Mouse (Mus musculus): ENCODE results near the gene Ttc26. TPM values are rescaled to one million over a fixed set of nuclear protein-coding genes. Genes with fewer than 3 reads are reported as not detected.
A peak's percentile ranks its signal among the peaks of the same experiment; 100 is the strongest.

Gene Ttc26
- polyA plus RNA-seq (2015; fragmentation: Nextera tagmentation; extraction: Ambion mirVana): 0.22 and 0.42 TPM in 2 replicates

GRCm38 (mm10) chr6:38381129-38381771 is at the start of gene Ttc26:
Gene Ttc26 (plus strand): TSS chr6:38381469.
- H3K4me3 ChIP-seq (ENCODE audit: low read depth, low read length): peak within 1 kb of the TSS; percentile 68
- no peaks in the 10 kb centered on the region for H3K27me3 ChIP-seq (ENCODE audit: control insufficient read depth, insufficient read depth, low read depth, low read length)
- H3K9me3 ChIP-seq (replicated peaks; ENCODE audit: control insufficient read depth, low read length): no peaks in the 10 kb centered on the region
- peak within 1 kb of the TSS; percentile 66 for H3K27ac ChIP-seq (ENCODE audit: low read length)
- WGBS (ENCODE audit: insufficient replicate concordance): under 1% methylated on average over 26 of the region's 26 CpGs
- ATAC-seq (ENCODE audit: low read depth): peak; percentile 91
- peak within 1 kb of the TSS; percentile 74 for H3K9ac ChIP-seq (ENCODE audit: low read depth, low read length)
- no peaks in the 10 kb centered on the region for H3K36me3 ChIP-seq (ENCODE audit: control insufficient read depth, insufficient read depth)
- peak within 1 kb of the TSS; percentile 96 for H3K4me2 ChIP-seq (ENCODE audit: low read depth, low read length)
- peaks cover 10% of the 10 kb centered on the region for H3K4me1 ChIP-seq (ENCODE audit: control insufficient read depth, low read depth, low read length)

GRCm38 (mm10) chr6:38335264-38335663 is 46.0 kb upstream of the Ttc26 start:
- 78% methylated on average over 6 of the region's 6 CpGs for whole genome bisulfite sequencing (ENCODE audit: insufficient replicate concordance)
- H3K36me3 ChIP-seq (ENCODE audit: control insufficient read depth, insufficient read depth): peaks cover 86% of the 10 kb centered on the region
- H3K4me3 ChIP-seq (ENCODE audit: low read depth, low read length): no peak overlapping the region
- H3K4me2 ChIP-seq (ENCODE audit: low read depth, low read length): 0 out of 2 replicates have a peak overlapping the region, but pooled peaks have one; percentile 7
- no peak overlapping the region for H3K9ac ChIP-seq (ENCODE audit: low read depth, low read length)
- H3K4me1 ChIP-seq (ENCODE audit: control insufficient read depth, low read depth, low read length): peaks cover 22% of the 10 kb centered on the region
- no peaks in the 10 kb centered on the region for H3K9me3 ChIP-seq (replicated peaks; ENCODE audit: control insufficient read depth, low read length)
- peak overlapping the region; percentile 50; the same call in 1 of the 2 replicates for H3K27ac ChIP-seq (ENCODE audit: low read length)
- 0 out of 2 replicates have a peak, but pooled peaks have one; percentile 22 for ATAC-seq (ENCODE audit: low read depth)
- no peaks in the 10 kb centered on the region for H3K27me3 ChIP-seq (ENCODE audit: control insufficient read depth, insufficient read depth, low read depth, low read length)

GRCm38 (mm10) chr6:38337166-38337705 is 44.0 kb upstream of the Ttc26 start:
- Histone ChIP-seq H3K36me3 (ENCODE audit: control insufficient read depth, insufficient read depth) (peaks cover 70% of the 10 kb centered on the region), H3K4me1 (ENCODE audit: control insufficient read depth, low read depth, low read length) (peaks cover 35% of the 10 kb centered on the region), H3K9ac (ENCODE audit: low read depth, low read length) (no peak overlapping the region), H3K27ac (ENCODE audit: low read length) (no peak overlapping the region), H3K4me2 (ENCODE audit: low read depth, low read length) (no peak overlapping the region), H3K4me3 (ENCODE audit: low read depth, low read length) (no peak overlapping the region), H3K27me3 (ENCODE audit: control insufficient read depth, insufficient read depth, low read depth, low read length) (no peaks in the 10 kb centered on the region), H3K9me3 (replicated peaks; ENCODE audit: control insufficient read depth, low read length) (no peaks in the 10 kb centered on the region)
- 83% methylated on average over 4 of the region's 4 CpGs for WGBS (ENCODE audit: insufficient replicate concordance)
- ATAC-seq (ENCODE audit: low read depth): no peak

DNA sequence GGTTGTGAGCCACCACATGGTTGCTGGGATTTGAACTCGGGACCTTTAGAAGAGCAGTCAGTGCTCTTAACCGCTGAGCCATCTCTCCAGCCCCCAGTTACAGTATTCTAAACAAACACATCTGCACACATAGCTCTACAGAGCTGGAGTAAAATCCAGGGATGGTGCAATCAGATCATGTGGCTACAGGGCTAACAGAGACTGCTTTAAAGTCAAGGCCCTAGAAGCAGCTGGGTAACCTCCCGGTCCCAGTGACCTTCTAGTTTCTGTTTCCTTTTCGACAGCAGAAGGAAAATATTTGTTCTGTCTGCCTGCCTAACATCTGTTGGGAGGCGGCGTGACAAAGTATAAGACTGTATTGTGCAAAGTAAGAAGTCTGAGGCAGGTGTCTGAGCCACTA is 43.3 kb upstream of the Ttc26 start:
- Histone ChIP-seq H3K4me2 (ENCODE audit: low read depth, low read length) (no peak overlapping the region), H3K27me3 (ENCODE audit: control insufficient read depth, insufficient read depth, low read depth, low read length) (no peaks in the 10 kb centered on the region), H3K4me1 (ENCODE audit: control insufficient read depth, low read depth, low read length) (peaks cover 37% of the 10 kb centered on the region), H3K9ac (ENCODE audit: low read depth, low read length) (no peak overlapping the region), H3K4me3 (ENCODE audit: low read depth, low read length) (no peak overlapping the region), H3K9me3 (replicated peaks; ENCODE audit: control insufficient read depth, low read length) (no peaks in the 10 kb centered on the region), H3K36me3 (ENCODE audit: control insufficient read depth, insufficient read depth) (peaks cover 63% of the 10 kb centered on the region), H3K27ac (ENCODE audit: low read length) (peak overlapping the region; percentile 22)
- WGBS (ENCODE audit: insufficient replicate concordance): 79% methylated on average over 6 of the region's 6 CpGs
- peak; percentile 44 for ATAC-seq (ENCODE audit: low read depth)

DNA sequence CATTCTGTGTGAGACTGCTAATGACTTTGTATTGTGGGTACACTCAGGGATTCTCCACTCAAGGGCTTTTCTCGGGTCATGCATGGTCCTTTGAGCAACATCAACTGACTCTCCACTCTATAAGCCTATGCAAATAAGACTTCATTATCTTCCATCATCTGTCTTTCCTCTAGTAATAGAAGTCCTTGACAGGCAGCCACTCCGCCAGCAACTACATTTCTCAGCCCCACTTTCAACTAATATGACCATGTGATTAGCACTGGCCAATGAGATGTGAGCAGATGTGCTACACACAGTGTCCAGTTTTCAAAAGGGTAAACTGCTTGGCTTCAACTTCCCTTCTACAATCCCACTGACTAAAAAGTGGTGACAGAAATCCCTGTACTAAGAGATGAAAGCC is 42.2 kb upstream of the Ttc26 start:
- Histone ChIP-seq H3K4me2 (ENCODE audit: low read depth, low read length) (no peak overlapping the region), H3K4me1 (ENCODE audit: control insufficient read depth, low read depth, low read length) (peaks cover 49% of the 10 kb centered on the region), H3K27ac (ENCODE audit: low read length) (peak overlapping the region; percentile 50), H3K27me3 (ENCODE audit: control insufficient read depth, insufficient read depth, low read depth, low read length) (no peaks in the 10 kb centered on the region), H3K4me3 (ENCODE audit: low read depth, low read length) (no peak overlapping the region), H3K9ac (ENCODE audit: low read depth, low read length) (no peak overlapping the region), H3K9me3 (replicated peaks; ENCODE audit: control insufficient read depth, low read length) (no peaks in the 10 kb centered on the region), H3K36me3 (ENCODE audit: control insufficient read depth, insufficient read depth) (peaks cover 57% of the 10 kb centered on the region)
- WGBS (ENCODE audit: insufficient replicate concordance): 62% methylated on average over 2 of the region's 2 CpGs
- no peak for ATAC-seq (ENCODE audit: low read depth)

DNA sequence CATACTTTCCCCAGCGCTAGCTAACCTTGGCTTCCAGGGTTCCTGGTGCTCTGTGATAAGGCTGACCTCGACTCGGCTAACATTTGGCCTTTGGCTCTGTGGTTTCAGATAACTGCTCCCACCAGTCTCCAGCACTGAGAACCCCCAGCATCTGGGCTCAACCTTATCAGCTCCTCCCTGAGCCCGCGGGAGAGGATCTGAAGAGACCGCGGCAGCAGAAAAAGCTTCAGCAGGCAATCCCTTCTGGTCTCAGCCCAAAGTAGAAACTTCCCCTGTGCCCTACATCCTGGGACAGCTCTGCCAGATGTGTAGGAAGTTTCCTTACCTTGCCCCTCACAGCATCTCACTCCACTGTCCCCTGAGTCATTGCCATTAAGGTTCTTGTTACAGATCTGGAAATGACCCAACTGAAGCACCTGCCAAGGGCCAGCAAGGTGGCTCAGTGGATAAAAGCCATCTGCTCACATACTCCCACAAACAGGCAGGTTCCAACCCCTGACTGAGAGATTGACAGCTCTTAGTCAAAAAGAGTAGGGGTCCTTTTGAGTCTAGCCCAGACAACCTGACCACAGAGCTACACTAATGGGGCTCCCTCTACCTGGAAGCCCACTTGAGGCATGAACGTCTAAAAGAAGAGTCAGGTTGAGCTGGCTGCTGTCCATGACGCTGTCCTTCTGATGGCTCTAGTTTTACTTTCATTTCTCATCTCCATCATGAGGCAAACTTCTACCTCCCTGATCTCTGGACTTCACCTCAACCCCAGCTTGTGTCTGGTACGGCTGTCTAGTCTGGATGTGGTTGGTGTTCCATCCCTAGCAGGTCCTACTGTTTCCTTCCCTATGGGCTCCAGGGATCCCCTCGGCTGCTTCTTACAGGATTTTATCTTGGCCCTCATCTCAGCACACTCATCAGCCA is 39.3 kb upstream of the Ttc26 start:
- no peaks in the 10 kb centered on the region for H3K27me3 ChIP-seq (ENCODE audit: control insufficient read depth, insufficient read depth, low read depth, low read length)
- ATAC-seq (ENCODE audit: low read depth): peak; percentile 91
- peaks cover 27% of the 10 kb centered on the region for H3K36me3 ChIP-seq (ENCODE audit: control insufficient read depth, insufficient read depth)
- peak overlapping the region; percentile 72 for H3K4me2 ChIP-seq (ENCODE audit: low read depth, low read length)
- H3K4me1 ChIP-seq (ENCODE audit: control insufficient read depth, low read depth, low read length): peaks cover 72% of the 10 kb centered on the region
- WGBS (ENCODE audit: insufficient replicate concordance): 4% methylated on average over 11 of the region's 11 CpGs
- peak overlapping the region; percentile 59 for H3K4me3 ChIP-seq (ENCODE audit: low read depth, low read length)
- peak overlapping the region; percentile 98 for H3K27ac ChIP-seq (ENCODE audit: low read length)
- H3K9ac ChIP-seq (ENCODE audit: low read depth, low read length): peak overlapping the region; percentile 63
- no peaks in the 10 kb centered on the region for H3K9me3 ChIP-seq (replicated peaks; ENCODE audit: control insufficient read depth, low read length)

GRCm38 (mm10) chr6:38342666-38342992 is 38.6 kb upstream of the Ttc26 start:
- Histone ChIP-seq H3K4me3 (ENCODE audit: low read depth, low read length) (peak overlapping the region; percentile 59), H3K27ac (ENCODE audit: low read length) (peak overlapping the region; percentile 98), H3K9me3 (replicated peaks; ENCODE audit: control insufficient read depth, low read length) (no peaks in the 10 kb centered on the region), H3K4me1 (ENCODE audit: control insufficient read depth, low read depth, low read length) (peaks cover 76% of the 10 kb centered on the region), H3K27me3 (ENCODE audit: control insufficient read depth, insufficient read depth, low read depth, low read length) (no peaks in the 10 kb centered on the region), H3K36me3 (ENCODE audit: control insufficient read depth, insufficient read depth) (peaks cover 23% of the 10 kb centered on the region), H3K4me2 (ENCODE audit: low read depth, low read length) (peak overlapping the region; percentile 72), H3K9ac (ENCODE audit: low read depth, low read length) (peak overlapping the region; percentile 67)
- 8% methylated on average over 8 of the region's 8 CpGs for WGBS (ENCODE audit: insufficient replicate concordance)
- no peak for ATAC-seq (ENCODE audit: low read depth)

- Histone ChIP-seq H3K4me3 (ENCODE audit: low read depth, low read length) (peak overlapping the region; percentile 59), H3K36me3 (ENCODE audit: control insufficient read depth, insufficient read depth) (peaks cover 17% of the 10 kb centered on the region), H3K27me3 (ENCODE audit: control insufficient read depth, insufficient read depth, low read depth, low read length) (no peaks in the 10 kb centered on the region), H3K9me3 (replicated peaks; ENCODE audit: control insufficient read depth, low read length) (no peaks in the 10 kb centered on the region), H3K4me2 (ENCODE audit: low read depth, low read length) (peak overlapping the region; percentile 72), H3K4me1 (ENCODE audit: control insufficient read depth, low read depth, low read length) (peaks cover 79% of the 10 kb centered on the region), H3K27ac (ENCODE audit: low read length) (peak overlapping the region; percentile 98), H3K9ac (ENCODE audit: low read depth, low read length) (peak overlapping the region; percentile 67)
- no peak for ATAC-seq (ENCODE audit: low read depth)
- 16% methylated on average over 3 of the region's 3 CpGs for WGBS (ENCODE audit: insufficient replicate concordance)
Measured at GRCm38 (mm10) chr6:38343581-38343980, 37.7 kb upstream of the Ttc26 start.

Data from liver, embryonic 16.5 days (tissue).